Mouse (Mus musculus) liver, adult 2 months (tissue): ENCODE measurements around the gene Bsph1. TPM values are rescaled to one million over a fixed set of nuclear protein-coding genes. Genes with fewer than 3 reads are reported as not detected.
"Not testable (repeated sequence)": the region's sequence is repeated elsewhere in the genome, so short reads cannot be mapped to it uniquely, and the experiment has no call there.

Experiments used
- DNase-seq: peaks from one replicate; pipeline ENCODE4 v3.0.0-alpha.2; 2011; ENCODE audit warnings: low read depth, low spot score; ENCODE audit errors: extremely low read depth
- H3K27ac ChIP-seq: fragments of 200-500 bp; replicated peaks from 2 replicates; pipeline ENCODE4 v1.5.1; 2012; ENCODE audit warnings: low read depth, mild to moderate bottlenecking, control low read depth, inconsistent platforms, low read length; ENCODE audit not compliant: insufficient read depth
- H3K27me3 ChIP-seq: fragments of 200-500 bp; 2 replicates; pipeline ENCODE4 v1.6.1; 2012; ENCODE audit warnings: mild to moderate bottlenecking, moderate library complexity, low read length, inconsistent platforms; ENCODE audit not compliant: control insufficient read depth, insufficient read depth
- H3K36me3 ChIP-seq: fragments of 200-500 bp; 2 replicates; pipeline ENCODE4 v1.6.1; 2012; ENCODE audit warnings: low read length, inconsistent platforms; ENCODE audit not compliant: control insufficient read depth, insufficient read depth
- H3K4me1 ChIP-seq: fragments of 200-500 bp; 2 replicates; pipeline ENCODE4 v1.6.1; 2011; ENCODE audit warnings: low read length; ENCODE audit not compliant: control insufficient read depth, insufficient read depth
- H3K4me3 ChIP-seq: fragments of 200-500 bp; 2 replicates; pipeline ENCODE4 v1.5.1; 2011; ENCODE audit warnings: low read depth, mild to moderate bottlenecking, control low read depth, low read length, moderate library complexity; ENCODE audit not compliant: insufficient read depth
- H3K79me2 ChIP-seq: fragments of 200-500 bp; 2 replicates; pipeline ENCODE4 v1.6.1; 2012; ENCODE audit warnings: inconsistent platforms, mild to moderate bottlenecking, low read length, moderate library complexity; ENCODE audit not compliant: control insufficient read depth, insufficient read depth
- H3K9ac ChIP-seq: fragments of 200-500 bp; 2 replicates; pipeline ENCODE4 v1.6.1; 2012; ENCODE audit warnings: low read depth, mild to moderate bottlenecking, control low read depth, inconsistent platforms, low read length
- CTCF ChIP-seq: fragments of 200-500 bp; IDR thresholded peaks from 2 replicates; pipeline ENCODE4 v1.5.1; 2011; ENCODE audit warnings: low read depth, low read length, control low read depth
- POLR2A ChIP-seq: fragments of 200-500 bp; IDR thresholded peaks from 2 replicates; pipeline ENCODE4 v1.6.1; 2011; ENCODE audit warnings: low read length, control low read depth; ENCODE audit not compliant: insufficient read depth; ENCODE audit errors: extremely low read depth
- WGBS: fragments of 180-500 bp; shearing (Covaris S2); methylation state at CpG from one replicate; pipeline ENCODE4 v1.1.7; 2018; 5-methylcytosine and 5-hydroxymethylcytosine counted together
- polyA plus RNA-seq: library from polyadenylated mRNA; depleted of rRNA; stranded (reverse); fragments of >200 nt; gene quantifications from 2 replicates; pipeline ENCODE4 v1.2.3, GENCODE M21; 2012; rRNA removed
- total RNA-seq: library from RNA; depleted of rRNA; stranded (reverse); fragments of >200 nt; gene quantifications from 2 replicates; pipeline ENCODE4 v1.2.3, GENCODE M21; 2014; rRNA removed

The Bsph1 gene
- total RNA-seq, result not detected in 2 replicates
- not detected in 2 replicates for polyA plus RNA-seq

GRCm38 (mm10) chr7:13450541-13450940 lies at the start of gene Bsph1:
TSS of gene Bsph1 (plus strand) at chr7:13450841.
- not testable (repeated sequence) for H3K27me3 ChIP-seq, DNase-seq, H3K4me1 ChIP-seq, H3K27ac ChIP-seq, H3K36me3 ChIP-seq, H3K4me3 ChIP-seq, H3K79me2 ChIP-seq, H3K9ac ChIP-seq
- 47% methylated on average over 1 of the region's 1 CpGs for WGBS

- Histone ChIP-seq H3K27ac (no peak overlapping the region), H3K36me3 (no peaks in the 10 kb centered on the region), H3K79me2 (no peaks in the 10 kb centered on the region), H3K27me3 (no peaks in the 10 kb centered on the region), H3K4me3 (no peak overlapping the region), H3K9ac (no peak overlapping the region), H3K4me1 (no peaks in the 10 kb centered on the region)
- DNase-seq, result peak; percentile 35
- TF ChIP-seq CTCF (peak; percentile 33; the same call in 1 of the 2 replicates), POLR2A (no peak)
- WGBS, result 40% methylated on average over 1 of the region's 1 CpGs
Observed at GRCm38 (mm10) chr7:13511539-13511938, 60.9 kb downstream of the Bsph1 start.

Other genes starting within 250 kb of the Bsph1 start
- gene Vmn1r89, start 237.8 kb upstream of the Bsph1 start, total RNA-seq, result not detected in 2 replicates
- gene Vmn1r89, start 237.8 kb upstream of the Bsph1 start, polyA plus RNA-seq, result not detected in 2 replicates
- 1.3 and 3.2 TPM in 2 replicates for gene Lig1, start 173.6 kb upstream of the Bsph1 start, total RNA-seq
- gene Lig1, start 173.6 kb upstream of the Bsph1 start, polyA plus RNA-seq, result 1.4 and 1.6 TPM in 2 replicates
- 3.1 TPM in 2 replicates for gene Zswim9, start 172.1 kb upstream of the Bsph1 start, total RNA-seq
- 1.0 and 1.5 TPM in 2 replicates for gene Zswim9, start 172.1 kb upstream of the Bsph1 start, polyA plus RNA-seq
- 0.09 TPM in 1 of 2 replicates, not detected in the other for gene Pla2g4c, start 126.2 kb upstream of the Bsph1 start, total RNA-seq
- gene Pla2g4c, start 126.2 kb upstream of the Bsph1 start, polyA plus RNA-seq, result 0.05 TPM in 1 of 2 replicates, not detected in the other
- gene Cabp5, start 52.7 kb upstream of the Bsph1 start, total RNA-seq, result not detected in 2 replicates
- not detected in 2 replicates for gene Cabp5, start 52.7 kb upstream of the Bsph1 start, polyA plus RNA-seq
- not detected in 2 replicates for gene Bsph2, start 120.2 kb downstream of the Bsph1 start, total RNA-seq
- not detected in 2 replicates for gene Bsph2, start 120.2 kb downstream of the Bsph1 start, polyA plus RNA-seq
- 7.1 and 27.8 TPM in 2 replicates for gene Sult2a5, start 173.1 kb downstream of the Bsph1 start, total RNA-seq
- gene Sult2a5, start 173.1 kb downstream of the Bsph1 start, polyA plus RNA-seq, result 1.4 and 4.1 TPM in 2 replicates